Mouse (Mus musculus): ENCODE measurements around the gene Trmt112.

GRCm38 (mm10) chr19:6942249-6942691, 32.8 kb downstream of the Trmt112 start, which contains the start of gene Gpr137:
- TF ChIP-seq CTCF (IDR thresholded peaks at IDR 0.05; ENCODE audit: borderline replicate concordance, insufficient read depth, low read depth, low read length) (no peak), POLR2A (IDR thresholded peaks at IDR 0.05; ENCODE audit: borderline replicate concordance, insufficient read depth, low read length) (peak; percentile 66)

All from cerebellum, adult 2 months (tissue).